Mouse (Mus musculus): Measurements from ENCODE around the gene Slco2a1. TPM values are rescaled to one million over a fixed set of nuclear protein-coding genes. Genes with fewer than 3 reads are reported as not detected.

The Slco2a1 gene
- polyA plus RNA-seq, 1 experiment = not detected

- Histone ChIP-seq H3K4me1 (ENCODE audit: control insufficient read depth, insufficient read depth, low read length) (no peaks in the 10 kb centered on the region), H3K27ac (ENCODE audit: insufficient read depth, low read depth, low read length) (no peak overlapping the region), H3K4me3 (ENCODE audit: insufficient read depth, low read length) (no peak overlapping the region)
- TF ChIP-seq POLR2A (IDR thresholded peaks at IDR 0.05; ENCODE audit: borderline replicate concordance, low read depth, low read length) (no peak), CTCF (IDR thresholded peaks at IDR 0.05; ENCODE audit: low read depth, low read length) (no peak)
These were observed 65.3 kb downstream of the Slco2a1 start for GRCm38 (mm10) chr9:103053829-103054228.

GRCm38 (mm10) chr9:103055061-103055460 is 66.5 kb downstream of the Slco2a1 start:
- no peak overlapping the region for H3K4me3 ChIP-seq (ENCODE audit: insufficient read depth, low read length)
- H3K4me1 ChIP-seq (ENCODE audit: control insufficient read depth, insufficient read depth, low read length) = no peaks in the 10 kb centered on the region
- no peak overlapping the region for H3K27ac ChIP-seq (ENCODE audit: insufficient read depth, low read depth, low read length)
- TF ChIP-seq POLR2A (IDR thresholded peaks at IDR 0.05; ENCODE audit: borderline replicate concordance, low read depth, low read length) (no peak), CTCF (IDR thresholded peaks at IDR 0.05; ENCODE audit: low read depth, low read length) (no peak)

GRCm38 (mm10) chr9:103056164-103056563 is 67.7 kb downstream of the Slco2a1 start:
- TF ChIP-seq CTCF (IDR thresholded peaks at IDR 0.05; ENCODE audit: low read depth, low read length) (no peak), POLR2A (IDR thresholded peaks at IDR 0.05; ENCODE audit: borderline replicate concordance, low read depth, low read length) (no peak)
- Histone ChIP-seq H3K27ac (ENCODE audit: insufficient read depth, low read depth, low read length) (no peak overlapping the region), H3K4me3 (ENCODE audit: insufficient read depth, low read length) (no peak overlapping the region), H3K4me1 (ENCODE audit: control insufficient read depth, insufficient read depth, low read length) (no peaks in the 10 kb centered on the region)

GRCm38 (mm10) chr9:103060551-103060950 is 72.0 kb downstream of the Slco2a1 start:
- Histone ChIP-seq H3K4me3 (ENCODE audit: insufficient read depth, low read length) (no peak overlapping the region), H3K4me1 (ENCODE audit: control insufficient read depth, insufficient read depth, low read length) (no peaks in the 10 kb centered on the region), H3K27ac (ENCODE audit: insufficient read depth, low read depth, low read length) (no peak overlapping the region)
- no peak for TF ChIP-seq CTCF (IDR thresholded peaks at IDR 0.05; ENCODE audit: low read depth, low read length)
- no peak for TF ChIP-seq POLR2A (IDR thresholded peaks at IDR 0.05; ENCODE audit: borderline replicate concordance, low read depth, low read length)

- Histone ChIP-seq H3K27ac (ENCODE audit: insufficient read depth, low read depth, low read length) (no peak overlapping the region), H3K4me3 (ENCODE audit: insufficient read depth, low read length) (no peak overlapping the region), H3K4me1 (ENCODE audit: control insufficient read depth, insufficient read depth, low read length) (no peaks in the 10 kb centered on the region)
- TF ChIP-seq POLR2A (IDR thresholded peaks at IDR 0.05; ENCODE audit: borderline replicate concordance, low read depth, low read length) = no peak
- no peak for TF ChIP-seq CTCF (IDR thresholded peaks at IDR 0.05; ENCODE audit: low read depth, low read length)
These were observed 73.0 kb downstream of the Slco2a1 start for GRCm38 (mm10) chr9:103061471-103062053.

GRCm38 (mm10) chr9:103063591-103063990 is 75.1 kb downstream of the Slco2a1 start:
- H3K4me3 ChIP-seq (ENCODE audit: insufficient read depth, low read length) = no peak overlapping the region
- no peak for TF ChIP-seq CTCF (IDR thresholded peaks at IDR 0.05; ENCODE audit: low read depth, low read length)
- TF ChIP-seq POLR2A (IDR thresholded peaks at IDR 0.05; ENCODE audit: borderline replicate concordance, low read depth, low read length) = no peak
- no peaks in the 10 kb centered on the region for H3K4me1 ChIP-seq (ENCODE audit: control insufficient read depth, insufficient read depth, low read length)
- H3K27ac ChIP-seq (ENCODE audit: insufficient read depth, low read depth, low read length) = no peak overlapping the region

- Histone ChIP-seq H3K4me1 (ENCODE audit: control insufficient read depth, insufficient read depth, low read length) (no peaks in the 10 kb centered on the region), H3K4me3 (ENCODE audit: insufficient read depth, low read length) (no peak overlapping the region), H3K27ac (ENCODE audit: insufficient read depth, low read depth, low read length) (no peak overlapping the region)
- TF ChIP-seq CTCF (IDR thresholded peaks at IDR 0.05; ENCODE audit: low read depth, low read length) (no peak), POLR2A (IDR thresholded peaks at IDR 0.05; ENCODE audit: borderline replicate concordance, low read depth, low read length) (no peak)
These were observed 78.3 kb downstream of the Slco2a1 start for GRCm38 (mm10) chr9:103066845-103067244.

GRCm38 (mm10) chr9:103067651-103068050 is 79.1 kb downstream of the Slco2a1 start:
- Histone ChIP-seq H3K4me3 (ENCODE audit: insufficient read depth, low read length) (no peak overlapping the region), H3K4me1 (ENCODE audit: control insufficient read depth, insufficient read depth, low read length) (no peaks in the 10 kb centered on the region), H3K27ac (ENCODE audit: insufficient read depth, low read depth, low read length) (no peak overlapping the region)
- no peak for TF ChIP-seq CTCF (IDR thresholded peaks at IDR 0.05; ENCODE audit: low read depth, low read length)
- TF ChIP-seq POLR2A (IDR thresholded peaks at IDR 0.05; ENCODE audit: borderline replicate concordance, low read depth, low read length) = no peak

GRCm38 (mm10) chr9:103068769-103069168 is 80.3 kb downstream of the Slco2a1 start:
- Histone ChIP-seq H3K4me3 (ENCODE audit: insufficient read depth, low read length) (no peak overlapping the region), H3K4me1 (ENCODE audit: control insufficient read depth, insufficient read depth, low read length) (no peaks in the 10 kb centered on the region), H3K27ac (ENCODE audit: insufficient read depth, low read depth, low read length) (no peak overlapping the region)
- TF ChIP-seq CTCF (IDR thresholded peaks at IDR 0.05; ENCODE audit: low read depth, low read length) (no peak), POLR2A (IDR thresholded peaks at IDR 0.05; ENCODE audit: borderline replicate concordance, low read depth, low read length) (no peak)

- Histone ChIP-seq H3K27ac (ENCODE audit: insufficient read depth, low read depth, low read length) (no peak overlapping the region), H3K4me3 (ENCODE audit: insufficient read depth, low read length) (no peak overlapping the region), H3K4me1 (ENCODE audit: control insufficient read depth, insufficient read depth, low read length) (no peaks in the 10 kb centered on the region)
- TF ChIP-seq POLR2A (IDR thresholded peaks at IDR 0.05; ENCODE audit: borderline replicate concordance, low read depth, low read length) (no peak), CTCF (IDR thresholded peaks at IDR 0.05; ENCODE audit: low read depth, low read length) (no peak)
These were observed 83.2 kb downstream of the Slco2a1 start for GRCm38 (mm10) chr9:103071541-103072203.
